Mouse (Mus musculus) kidney, embryonic 15.5 days (tissue): Measurements from ENCODE around the gene Ly6g6d. TPM values are rescaled to one million over a fixed set of nuclear protein-coding genes. Genes with fewer than 3 reads are reported as not detected.

ENCODE experiments used
- ATAC-seq: fragments of 200-750 bp; cut with Nextera tagmentation; replicated peaks from 2 replicates; pipeline ENCODE4 v1.8.0; 2017; ENCODE audit warnings: moderate TSS enrichment; ENCODE audit not compliant: low FRiP score
- H3K27ac ChIP-seq: fragments of 300-500 bp; sonication (generic); 2 replicates; pipeline ENCODE4 v1.5.1; 2015; ENCODE audit warnings: mild to moderate bottlenecking, inconsistent platforms
- H3K27me3 ChIP-seq: fragments of 300-500 bp; sonication (generic); 2 replicates; pipeline ENCODE4 v1.6.1; 2015; ENCODE audit warnings: inconsistent platforms
- H3K36me3 ChIP-seq: fragments of 300-500 bp; sonication (generic); 2 replicates; pipeline ENCODE4 v1.6.1; 2015; ENCODE audit warnings: inconsistent platforms
- H3K4me1 ChIP-seq: fragments of 300-500 bp; sonication (generic); 2 replicates; pipeline ENCODE4 v1.6.1; 2015; ENCODE audit warnings: inconsistent platforms
- H3K4me2 ChIP-seq: fragments of 300-500 bp; sonication (generic); 2 replicates; pipeline ENCODE4 v1.6.1; 2015; ENCODE audit warnings: moderate library complexity, mild to moderate bottlenecking, inconsistent platforms
- H3K4me3 ChIP-seq: fragments of 300-500 bp; sonication (generic); replicated peaks from 2 replicates; pipeline ENCODE4 v1.5.1; 2015; ENCODE audit warnings: mild to moderate bottlenecking, inconsistent platforms
- H3K9ac ChIP-seq: fragments of 300-500 bp; sonication (generic); 2 replicates; pipeline ENCODE4 v1.6.1; 2015; ENCODE audit warnings: mild to moderate bottlenecking, inconsistent platforms
- H3K9me3 ChIP-seq: fragments of 300-500 bp; sonication (generic); replicated peaks from 2 replicates; pipeline ENCODE4 v1.6.1; 2016; ENCODE audit warnings: inconsistent platforms
- WGBS: fragments of 180-500 bp; shearing (Covaris S2); methylation state at CpG from one replicate; pipeline ENCODE4 v1.1.7; 2015; ENCODE audit warnings: mixed read lengths; 5-methylcytosine and 5-hydroxymethylcytosine counted together
- polyA plus RNA-seq: library from polyadenylated mRNA; unstranded; fragments of >200 nt; fragmentation: Nextera tagmentation; extraction: Ambion mirVana; gene quantifications from 2 replicates; pipeline ENCODE4 v1.2.1, GENCODE M21; 2015

Gene Ly6g6d
- polyA plus RNA-seq, 1 experiment from 2014 or later: 5.0 TPM

- WGBS: 76% methylated on average over 9 of the region's 9 CpGs
Measured at GRCm38 (mm10) chr17:35111774-35112173, 33.9 kb upstream of the Ly6g6d start.

GRCm38 (mm10) chr17:35108097-35108496 lies 30.2 kb upstream of the Ly6g6d start, which contains the start of gene Ly6g5c:
Gene Ly6g5c, plus strand, starts transcription at chr17:35108279.
- ATAC-seq: no peak
- Histone ChIP-seq H3K4me1 (peaks cover 19% of the 10 kb centered on the region), H3K9ac (no peak within 1 kb of the TSS), H3K4me3 (no peak within 1 kb of the TSS), H3K4me2 (no peak within 1 kb of the TSS), H3K27me3 (no peaks in the 10 kb centered on the region), H3K36me3 (peaks cover 7% of the 10 kb centered on the region), H3K9me3 (no peaks in the 10 kb centered on the region), H3K27ac (no peak within 1 kb of the TSS)
- 86% methylated on average over 6 of the region's 6 CpGs for WGBS

More at GRCm38 (mm10) chr17:35111774-35112173, 33.9 kb upstream of the Ly6g6d start:
- H3K4me2 ChIP-seq: no peak overlapping the region
- H3K4me3 ChIP-seq: no peak overlapping the region
- peaks cover 26% of the 10 kb centered on the region for H3K36me3 ChIP-seq
- no peaks in the 10 kb centered on the region for H3K9me3 ChIP-seq
- ATAC-seq: no peak
- no peaks in the 10 kb centered on the region for H3K4me1 ChIP-seq
- no peak overlapping the region for H3K27ac ChIP-seq
- H3K27me3 ChIP-seq: no peaks in the 10 kb centered on the region
- no peak overlapping the region for H3K9ac ChIP-seq

- Histone ChIP-seq H3K27ac (peak overlapping the region; percentile 41), H3K4me1 (peaks cover 34% of the 10 kb centered on the region), H3K36me3 (peaks cover 23% of the 10 kb centered on the region), H3K27me3 (no peaks in the 10 kb centered on the region), H3K9me3 (no peaks in the 10 kb centered on the region), H3K9ac (no peak overlapping the region; the same call in 1 of the 2 replicates), H3K4me3 (no peak overlapping the region), H3K4me2 (no peak overlapping the region; the same call in 1 of the 2 replicates)
- 73% methylated on average over 3 of the region's 3 CpGs for WGBS
- no peak for ATAC-seq
Measured at GRCm38 (mm10) chr17:35106522-35106921, 28.7 kb upstream of the Ly6g6d start.

- Histone ChIP-seq H3K36me3 (peaks cover 29% of the 10 kb centered on the region), H3K27ac (peak overlapping the region; percentile 41), H3K4me3 (0 out of 2 replicates have a peak overlapping the region, but pooled peaks have one; percentile 13), H3K27me3 (no peaks in the 10 kb centered on the region), H3K4me2 (peak overlapping the region; percentile 50), H3K4me1 (peaks cover 40% of the 10 kb centered on the region), H3K9ac (peak overlapping the region; percentile 33; the same call in 1 of the 2 replicates), H3K9me3 (no peaks in the 10 kb centered on the region)
- 24% methylated on average over 13 of the region's 13 CpGs for WGBS
- no peak for ATAC-seq
Measured at GRCm38 (mm10) chr17:35105740-35106389, 28.0 kb upstream of the Ly6g6d start.

GRCm38 (mm10) chr17:35104754-35105153 lies 26.9 kb upstream of the Ly6g6d start:
- Histone ChIP-seq H3K27ac (no peak overlapping the region), H3K9ac (no peak overlapping the region), H3K4me3 (no peak overlapping the region), H3K4me2 (no peak overlapping the region), H3K36me3 (peaks cover 39% of the 10 kb centered on the region), H3K27me3 (no peaks in the 10 kb centered on the region), H3K9me3 (no peaks in the 10 kb centered on the region), H3K4me1 (peaks cover 49% of the 10 kb centered on the region)
- ATAC-seq: no peak
- WGBS: 74% methylated on average over 6 of the region's 6 CpGs

GRCm38 (mm10) chr17:35104079-35104478 lies 26.2 kb upstream of the Ly6g6d start:
- Histone ChIP-seq H3K4me1 (peaks cover 54% of the 10 kb centered on the region), H3K9me3 (no peaks in the 10 kb centered on the region), H3K27ac (0 out of 2 replicates have a peak overlapping the region, but pooled peaks have one; percentile 78), H3K4me2 (no peak overlapping the region), H3K27me3 (no peaks in the 10 kb centered on the region), H3K36me3 (peaks cover 46% of the 10 kb centered on the region), H3K9ac (no peak overlapping the region), H3K4me3 (no peak overlapping the region)
- no peak for ATAC-seq
- WGBS: 95% methylated on average over 7 of the region's 7 CpGs

- H3K4me1 ChIP-seq: peaks cover 54% of the 10 kb centered on the region
- H3K9me3 ChIP-seq: no peaks in the 10 kb centered on the region
- H3K9ac ChIP-seq: no peak overlapping the region
- H3K27ac ChIP-seq: peak overlapping the region; percentile 78
- H3K36me3 ChIP-seq: peaks cover 54% of the 10 kb centered on the region
- ATAC-seq: no peak
- no peak overlapping the region for H3K4me2 ChIP-seq
- H3K27me3 ChIP-seq: no peaks in the 10 kb centered on the region
- 57% methylated on average over 6 of the region's 6 CpGs for WGBS
- no peak overlapping the region for H3K4me3 ChIP-seq
Measured at GRCm38 (mm10) chr17:35103221-35103690, 25.4 kb upstream of the Ly6g6d start.

- no peak overlapping the region for H3K4me2 ChIP-seq
- H3K4me3 ChIP-seq: no peak overlapping the region
- H3K4me1 ChIP-seq: peaks cover 54% of the 10 kb centered on the region
- H3K9ac ChIP-seq: peak overlapping the region; percentile 12; the same call in 1 of the 2 replicates
- WGBS: 59% methylated on average over 8 of the region's 8 CpGs
- ATAC-seq: peak; percentile 7; the same call in 1 of the 2 replicates
- H3K27me3 ChIP-seq: no peaks in the 10 kb centered on the region
- peak overlapping the region; percentile 78 for H3K27ac ChIP-seq
- H3K36me3 ChIP-seq: peaks cover 63% of the 10 kb centered on the region
- no peaks in the 10 kb centered on the region for H3K9me3 ChIP-seq
Measured at GRCm38 (mm10) chr17:35102299-35102698, 24.4 kb upstream of the Ly6g6d start.

- H3K27ac ChIP-seq: peak overlapping the region; percentile 63
Measured at GRCm38 (mm10) chr17:35101161-35101560, 23.3 kb upstream of the Ly6g6d start.

GRCm38 (mm10) chr17:35100196-35100765 lies 22.4 kb upstream of the Ly6g6d start:
- WGBS: 55% methylated on average over 10 of the region's 10 CpGs
- Histone ChIP-seq H3K9ac (0 out of 2 replicates have a peak overlapping the region, but pooled peaks have one; percentile 12), H3K27me3 (no peaks in the 10 kb centered on the region), H3K9me3 (no peaks in the 10 kb centered on the region), H3K36me3 (peaks cover 80% of the 10 kb centered on the region), H3K4me2 (no peak overlapping the region), H3K4me1 (peaks cover 49% of the 10 kb centered on the region), H3K27ac (peak overlapping the region; percentile 59), H3K4me3 (no peak overlapping the region)
- ATAC-seq: peak; percentile 33

More at GRCm38 (mm10) chr17:35101161-35101560, 23.3 kb upstream of the Ly6g6d start:
- Histone ChIP-seq H3K4me2 (no peak overlapping the region), H3K4me3 (no peak overlapping the region), H3K36me3 (peaks cover 74% of the 10 kb centered on the region), H3K9ac (no peak overlapping the region), H3K27me3 (no peaks in the 10 kb centered on the region), H3K4me1 (peaks cover 54% of the 10 kb centered on the region), H3K9me3 (no peaks in the 10 kb centered on the region)
- 74% methylated on average over 11 of the region's 11 CpGs for WGBS
- no peak for ATAC-seq

- Histone ChIP-seq H3K4me1 (peaks cover 37% of the 10 kb centered on the region), H3K36me3 (peaks cover 94% of the 10 kb centered on the region), H3K27ac (no peak overlapping the region), H3K4me2 (no peak overlapping the region), H3K9ac (no peak overlapping the region), H3K9me3 (no peaks in the 10 kb centered on the region), H3K4me3 (no peak overlapping the region), H3K27me3 (no peaks in the 10 kb centered on the region)
- 76% methylated on average over 12 of the region's 12 CpGs for WGBS
- no peak for ATAC-seq
Measured at GRCm38 (mm10) chr17:35097164-35097655, 19.3 kb upstream of the Ly6g6d start.

- Histone ChIP-seq H3K9me3 (no peaks in the 10 kb centered on the region), H3K4me1 (peaks cover 31% of the 10 kb centered on the region), H3K9ac (no peak overlapping the region), H3K27ac (no peak overlapping the region), H3K4me2 (no peak overlapping the region), H3K4me3 (no peak overlapping the region), H3K36me3 (peaks cover 92% of the 10 kb centered on the region), H3K27me3 (no peaks in the 10 kb centered on the region)
- ATAC-seq: no peak
- 88% methylated on average over 12 of the region's 12 CpGs for WGBS
Measured at GRCm38 (mm10) chr17:35096597-35096996, 18.7 kb upstream of the Ly6g6d start.
